Mouse (Mus musculus) adrenal gland, adult (tissue): ENCODE results near the gene Ube2v1.

ENCODE experiments used
- DNase-seq, 2 experiments: peaks; one replicate each; pipeline ENCODE4 v3.0.0; 2022 to 2023; ENCODE audit warnings: low spot score in 1 of 2; ENCODE audit not compliant: inconsistent age in 2 of 2

Ube2v1 gene

GRCm38 (mm10) chr2:167631591-167632448 is at the start of gene Ube2v1:
Gene Ube2v1, minus strand, starts transcription at chr2:167632095.
- peak; percentile 99 to 100 for DNase-seq

- DNase-seq, result peak; percentile 68 to 89
These were observed 48.8 kb upstream of the Ube2v1 start for GRCm38 (mm10) chr2:167680657-167681056.

- DNase-seq, result peak; percentile 79 to 93
These were observed 48.1 kb upstream of the Ube2v1 start for GRCm38 (mm10) chr2:167679902-167680430.

- DNase-seq, result no peak
These were observed 46.7 kb upstream of the Ube2v1 start for GRCm38 (mm10) chr2:167678600-167678999.

GRCm38 (mm10) chr2:167675120-167675909 is 43.4 kb upstream of the Ube2v1 start:
- peak in 1 of 2 experiments; percentile 84 for DNase-seq

- no peak for DNase-seq
These were observed 40.4 kb upstream of the Ube2v1 start for GRCm38 (mm10) chr2:167672212-167672685.

GRCm38 (mm10) chr2:167671101-167671633 is 39.3 kb upstream of the Ube2v1 start:
- no peak for DNase-seq

- DNase-seq, result no peak
These were observed 37.5 kb upstream of the Ube2v1 start for GRCm38 (mm10) chr2:167669398-167669797.

- no peak for DNase-seq
These were observed 36.5 kb upstream of the Ube2v1 start for GRCm38 (mm10) chr2:167668426-167668825.

- DNase-seq, result no peak
These were observed 34.2 kb upstream of the Ube2v1 start for GRCm38 (mm10) chr2:167665972-167666713.

- no peak for DNase-seq
These were observed 30.8 kb upstream of the Ube2v1 start for GRCm38 (mm10) chr2:167662713-167663112.

GRCm38 (mm10) chr2:167661270-167662203 is 29.6 kb upstream of the Ube2v1 start, which contains the start of gene Gm20431:
Gene Gm20431, minus strand, starts transcription at chr2:167661496.
- DNase-seq, result peak; percentile 96 to 97

- no peak for DNase-seq
These were observed 28.7 kb upstream of the Ube2v1 start for GRCm38 (mm10) chr2:167660611-167660971.

- peak in 1 of 2 experiments; percentile 81 for DNase-seq
These were observed 28.1 kb upstream of the Ube2v1 start for GRCm38 (mm10) chr2:167659847-167660610.

- no peak for DNase-seq
These were observed 27.4 kb upstream of the Ube2v1 start for GRCm38 (mm10) chr2:167659177-167659846.

GRCm38 (mm10) chr2:167658712-167659111 is 26.8 kb upstream of the Ube2v1 start:
- DNase-seq, result no peak

GRCm38 (mm10) chr2:167657973-167658372 is 26.1 kb upstream of the Ube2v1 start:
- DNase-seq, result no peak
